Mouse (Mus musculus) c-Kit-positive CD71-positive TER-119-positive erythroid progenitor cells, embryonic 14.5 days (primary cell): Measurements from ENCODE around the gene Cwc22.
"Not testable (repeated sequence)": the region's sequence is repeated elsewhere in the genome, so short reads cannot be mapped to it uniquely, and the experiment has no call there.

ENCODE experiments used
- DNase-seq: peaks from one replicate; pipeline ENCODE4 v3.0.0-alpha.2; 2013; ENCODE audit warnings: low spot score

The Cwc22 gene

DNA sequence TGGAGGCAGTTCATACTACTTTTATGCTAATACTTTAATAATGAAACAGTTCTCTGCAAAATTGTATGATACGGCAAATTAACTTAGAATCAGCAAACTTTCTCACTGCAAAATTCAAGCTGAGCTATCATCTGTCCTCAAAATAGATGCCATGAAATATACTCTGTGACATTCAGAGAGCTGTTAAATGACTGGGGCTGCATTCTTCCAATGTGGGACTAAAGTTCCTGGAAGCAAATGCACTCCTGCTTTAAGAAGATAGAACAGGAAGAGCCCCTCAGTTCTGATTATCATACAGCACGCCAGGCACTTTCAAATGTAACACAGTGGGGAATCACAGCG, 48.6 kb downstream of the Cwc22 start:
- DNase-seq, result no peak

DNA sequence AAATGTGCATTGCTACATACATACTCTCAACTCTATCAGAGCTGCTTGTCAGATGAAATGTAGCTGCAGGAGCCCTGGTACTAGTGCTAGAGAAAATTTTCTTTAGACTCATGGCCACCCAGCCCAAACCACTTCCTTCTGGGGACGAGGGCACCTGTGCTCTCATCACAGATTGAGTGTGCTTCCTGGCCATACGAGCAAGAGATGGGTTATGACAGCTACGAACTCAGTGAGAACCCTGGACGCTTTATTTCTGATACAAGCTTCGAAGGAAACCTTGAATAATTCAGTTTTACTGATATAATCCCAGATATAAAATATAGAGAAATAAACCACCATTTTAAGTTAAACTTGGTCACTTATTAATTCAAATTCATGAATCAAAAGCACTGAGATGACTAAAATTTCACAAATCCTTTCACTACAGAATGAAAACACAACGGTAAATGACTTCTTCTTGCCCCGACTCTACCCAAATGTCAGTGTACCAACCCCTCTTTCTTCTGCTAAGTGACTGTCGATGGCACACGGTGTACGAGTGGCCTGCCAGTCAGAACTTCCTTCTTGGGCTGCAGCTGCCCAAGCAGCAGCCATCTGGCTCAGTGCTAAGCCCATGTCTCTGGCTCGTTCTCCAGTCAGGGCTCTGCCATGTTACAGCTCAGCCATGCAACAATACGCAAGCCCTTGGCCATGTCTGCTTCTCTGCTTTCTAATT, 49.2 kb downstream of the Cwc22 start:
- no peak for DNase-seq

DNA sequence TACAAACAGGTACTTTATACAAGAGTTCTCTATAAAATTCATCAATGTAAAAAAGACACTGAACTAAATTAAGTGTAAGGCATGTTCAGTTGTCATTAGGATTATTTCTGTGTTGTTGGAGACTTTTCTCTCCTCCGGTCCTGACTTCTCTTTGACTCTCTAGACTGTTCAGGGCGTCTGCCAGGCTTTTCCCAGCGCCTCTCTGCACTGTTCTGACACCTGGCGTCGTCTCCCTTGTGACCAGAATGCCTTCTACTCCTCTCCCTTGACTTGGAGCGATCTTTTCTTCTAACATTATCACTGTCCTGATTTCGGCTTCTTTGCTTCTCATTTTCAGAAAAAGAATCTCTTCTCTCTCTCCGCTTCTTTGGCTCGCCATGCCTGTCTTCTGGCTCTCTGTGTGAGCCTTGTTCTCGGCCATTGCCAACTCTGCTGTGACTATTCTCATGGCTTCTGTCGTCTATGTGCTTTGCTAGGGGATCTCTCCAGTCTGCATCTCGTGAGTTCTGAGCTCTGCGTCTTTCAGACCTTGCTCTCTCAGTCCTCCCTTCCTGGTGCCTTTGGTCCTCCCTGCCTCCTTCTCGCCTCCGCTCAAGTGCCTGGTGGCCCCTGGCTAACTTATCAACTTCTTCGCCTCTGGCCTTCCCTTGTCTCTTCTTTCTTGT, 50.1 kb downstream of the Cwc22 start:
- DNase-seq, result not testable (repeated sequence)

DNA sequence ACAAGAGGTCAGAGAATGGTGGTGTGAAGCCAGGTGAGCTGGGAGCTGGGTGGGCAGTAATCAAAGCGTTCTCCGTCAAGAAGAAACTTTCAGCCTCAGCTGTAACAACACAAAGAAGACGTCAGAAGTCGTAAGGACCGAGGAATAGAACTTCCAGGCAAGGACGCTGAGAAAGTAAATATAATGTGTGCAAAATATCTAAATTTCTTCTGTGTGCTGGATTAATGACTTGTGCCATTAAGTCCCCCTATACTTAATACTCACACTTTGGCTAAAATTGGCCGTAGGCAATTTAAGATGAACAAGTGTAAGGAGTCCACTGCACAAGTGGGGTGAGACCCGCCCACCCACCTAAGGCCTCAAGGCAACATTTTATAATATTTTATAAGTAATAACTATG, 51.3 kb downstream of the Cwc22 start:
- DNase-seq, result no peak

DNA sequence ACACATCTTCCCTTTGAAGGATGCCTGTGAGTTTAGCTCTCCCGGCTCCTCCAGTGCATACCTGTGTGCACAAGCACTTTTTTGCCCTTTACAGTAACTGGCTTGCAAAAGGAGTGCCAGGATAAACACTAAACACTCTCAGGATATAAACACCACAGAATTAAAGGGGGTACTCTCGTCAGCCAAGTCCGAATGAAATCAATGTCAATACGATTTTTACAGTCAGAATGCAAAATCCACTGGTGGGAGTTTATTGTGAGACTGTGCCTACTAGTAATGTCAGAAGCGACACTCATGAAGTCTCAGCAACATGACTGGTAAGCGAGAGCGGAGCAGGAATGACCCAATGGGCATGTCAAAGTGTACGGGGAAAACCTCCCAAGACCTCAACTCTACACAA, 52.7 kb downstream of the Cwc22 start:
- DNase-seq, result no peak

DNA sequence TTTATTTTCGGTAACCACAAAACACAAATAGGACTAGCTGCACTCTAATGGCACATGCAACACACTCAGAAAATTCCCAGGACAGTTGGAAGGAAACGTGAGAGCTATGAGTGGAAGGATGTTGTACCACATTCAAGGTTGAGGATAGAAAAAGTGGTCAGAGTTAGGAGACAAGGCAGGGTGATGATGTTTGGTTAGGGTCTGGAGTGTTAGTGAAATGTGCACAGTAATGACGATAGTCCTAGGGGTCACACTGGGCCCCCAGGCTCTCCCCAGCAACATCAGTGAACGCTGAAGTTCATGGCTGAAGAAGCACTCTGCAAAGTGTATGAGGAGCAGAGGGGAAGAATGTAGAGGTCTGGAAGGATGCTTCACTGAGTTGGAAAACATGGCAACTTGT, 53.6 kb downstream of the Cwc22 start:
- DNase-seq, result no peak

DNA sequence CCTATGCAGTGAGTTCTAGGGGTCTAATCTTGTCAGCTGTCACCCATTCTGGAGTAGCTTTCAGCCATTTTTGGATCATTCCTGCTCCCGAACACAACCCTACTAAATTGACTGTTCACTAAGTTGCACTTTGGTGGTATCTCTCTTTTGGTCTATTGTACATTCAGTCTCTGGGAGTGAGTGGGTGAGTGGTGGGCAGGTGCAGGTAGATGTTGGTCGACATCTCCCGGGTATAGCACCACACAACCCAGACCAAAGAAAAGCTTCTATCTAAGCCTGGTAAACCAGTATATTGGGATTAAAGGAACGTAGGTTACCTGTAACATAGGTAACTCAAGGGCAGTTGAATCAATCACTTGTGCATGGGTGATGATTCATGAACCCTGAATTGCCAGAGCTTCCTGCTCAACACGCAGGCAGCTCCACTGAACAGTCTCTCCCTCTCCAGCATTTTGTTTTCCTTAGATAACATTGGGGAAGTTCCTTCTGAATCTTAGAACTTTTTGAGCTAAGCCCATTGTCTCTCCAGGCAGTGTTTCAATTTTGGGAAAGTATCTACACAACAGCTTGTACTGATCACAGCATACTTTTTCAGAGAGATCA, 55.2 kb downstream of the Cwc22 start:
- DNase-seq, result no peak

DNA sequence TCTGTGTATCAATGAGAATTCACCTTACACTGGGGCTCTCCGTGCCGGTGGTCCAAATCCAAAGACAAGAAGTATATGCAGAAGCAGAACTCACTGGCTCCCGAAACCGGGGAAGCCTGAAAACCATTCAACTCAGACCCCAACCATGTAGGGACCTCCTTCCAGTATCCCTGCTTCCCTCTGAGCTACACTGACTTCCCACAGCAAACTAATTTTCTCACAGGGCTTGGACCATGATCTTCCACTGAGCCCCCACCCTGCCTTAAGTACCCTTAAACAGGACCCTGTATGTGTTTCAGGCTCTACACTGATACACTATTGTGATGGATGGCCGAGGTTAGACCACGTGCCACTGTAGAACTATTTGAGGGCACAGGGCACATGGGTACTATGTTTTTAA, 56.2 kb downstream of the Cwc22 start:
- no peak for DNase-seq

DNA sequence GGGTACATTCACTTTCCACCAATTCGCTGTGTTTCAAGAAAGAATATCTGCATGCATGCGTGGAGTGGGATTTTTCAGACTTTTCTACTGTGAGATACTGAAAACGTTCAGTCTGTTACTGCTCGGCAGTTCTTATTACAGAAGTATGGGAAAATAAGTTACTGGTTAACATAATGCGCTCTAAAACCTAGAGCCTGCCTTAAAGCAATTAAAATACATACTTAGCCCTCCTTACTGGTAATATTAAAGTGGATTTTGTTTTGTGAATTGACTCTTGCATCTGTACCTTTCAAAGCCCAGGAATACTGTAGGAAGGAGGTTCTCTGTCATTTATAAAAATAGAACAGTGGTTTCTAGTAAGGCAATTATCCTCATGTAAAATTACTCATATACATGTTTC, 56.8 kb downstream of the Cwc22 start:
- DNase-seq, result no peak

DNA sequence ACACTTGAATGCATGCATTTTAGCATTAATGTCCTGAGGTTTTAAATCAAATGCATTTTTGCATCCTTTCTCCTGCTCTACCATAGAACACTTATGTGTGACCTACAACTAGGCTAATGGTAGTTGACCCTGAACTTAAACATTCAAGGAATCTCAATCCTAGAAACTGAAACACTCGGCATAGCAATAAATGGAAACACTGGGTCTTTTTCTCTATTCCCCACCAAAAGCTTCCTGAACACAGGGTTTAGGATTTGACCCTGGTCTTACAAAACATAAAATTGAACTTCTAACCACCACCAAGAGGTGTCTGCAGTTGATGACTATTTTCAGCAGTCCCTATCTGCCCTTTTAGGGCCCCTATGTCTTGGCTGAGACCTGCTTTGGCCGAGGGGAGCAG, 57.3 kb downstream of the Cwc22 start:
- no peak for DNase-seq

DNA sequence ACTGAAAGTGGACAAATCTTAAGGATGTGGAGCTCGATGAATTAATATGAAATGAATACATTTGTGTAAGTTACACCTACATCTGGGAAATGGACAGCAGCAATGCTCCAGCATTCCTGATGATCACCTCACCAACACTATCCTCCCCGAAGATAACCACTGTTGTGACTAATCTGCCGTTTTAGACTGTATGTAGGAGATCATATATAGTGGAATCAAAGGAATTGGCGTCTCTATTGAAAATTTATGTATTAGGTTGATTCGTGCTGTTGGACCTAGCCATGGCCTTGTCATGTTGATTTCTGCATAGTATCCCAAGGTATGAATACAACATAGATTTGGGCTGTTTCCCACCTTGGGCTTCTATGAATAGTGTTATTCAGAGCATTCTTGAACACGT, 58.1 kb downstream of the Cwc22 start:
- no peak for DNase-seq

DNA sequence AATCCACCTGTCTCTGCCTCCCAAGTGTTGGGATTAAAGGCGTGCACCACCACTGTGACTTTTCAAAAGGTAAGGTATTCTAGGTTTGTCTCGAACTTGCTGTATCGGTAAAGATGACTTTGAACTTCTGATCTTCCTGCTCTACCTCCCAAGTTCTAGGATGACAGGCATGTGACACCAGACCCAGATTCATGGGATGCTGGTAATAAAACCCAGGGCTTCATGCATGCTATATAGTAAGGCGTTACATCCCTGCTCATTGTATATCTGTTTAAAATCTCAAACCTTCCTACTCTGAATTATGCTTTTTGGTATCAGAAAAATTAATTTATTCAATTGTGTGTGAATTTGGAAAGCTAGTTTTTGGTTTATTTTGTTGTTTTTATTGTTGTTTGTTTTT, 59.0 kb downstream of the Cwc22 start:
- DNase-seq, result no peak

DNA sequence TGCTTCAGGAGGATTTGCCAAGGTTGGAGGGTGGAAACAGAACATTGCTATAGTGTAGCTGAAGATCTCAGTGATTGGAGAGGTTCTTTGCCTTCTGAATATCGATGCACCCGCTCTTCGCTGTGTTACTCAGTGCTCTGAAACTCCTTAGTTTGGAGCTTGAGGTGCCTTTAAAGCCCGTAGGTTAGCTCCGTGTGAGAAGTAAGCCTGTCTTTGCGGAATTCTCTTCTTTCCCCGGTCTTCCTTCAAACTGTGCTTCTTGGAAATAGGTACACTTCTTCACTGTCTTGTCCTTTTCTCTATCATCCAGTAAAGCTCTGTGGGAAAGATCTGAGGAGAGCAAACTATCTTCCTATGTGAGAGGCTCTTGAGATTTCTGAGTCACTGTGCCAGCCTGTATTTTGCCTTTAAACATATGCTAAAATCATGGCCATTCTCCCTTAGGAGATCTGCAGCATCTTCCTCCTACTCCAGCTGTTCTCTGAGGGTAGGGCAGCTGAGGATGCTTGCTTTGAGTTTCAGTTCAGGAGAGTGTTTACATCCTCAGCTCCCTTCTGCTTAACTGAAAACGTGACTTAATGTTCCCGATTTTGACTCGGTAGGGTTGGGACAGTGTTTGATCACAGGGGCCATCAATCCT, 60.6 kb downstream of the Cwc22 start:
- DNase-seq, result no peak

DNA sequence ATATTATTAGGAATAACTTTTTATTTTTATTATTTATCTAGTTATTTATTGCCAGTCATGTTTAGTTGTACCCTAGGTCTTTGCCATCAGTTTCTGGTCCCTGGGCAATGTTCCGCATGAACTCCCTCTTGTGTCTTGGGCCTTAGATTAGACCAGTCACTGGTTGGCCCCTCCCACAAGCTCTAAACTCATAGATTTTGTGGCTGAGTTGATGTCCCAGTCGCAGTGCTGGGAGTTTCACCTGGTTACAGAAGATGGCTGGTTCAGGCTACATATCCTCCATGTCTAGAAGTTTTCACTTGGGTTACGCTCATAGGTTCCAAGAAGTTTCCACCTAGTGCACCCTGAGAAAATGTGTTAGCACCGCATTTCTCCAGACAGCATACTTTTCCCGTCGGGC, 61.1 kb downstream of the Cwc22 start:
- DNase-seq, result no peak

DNA sequence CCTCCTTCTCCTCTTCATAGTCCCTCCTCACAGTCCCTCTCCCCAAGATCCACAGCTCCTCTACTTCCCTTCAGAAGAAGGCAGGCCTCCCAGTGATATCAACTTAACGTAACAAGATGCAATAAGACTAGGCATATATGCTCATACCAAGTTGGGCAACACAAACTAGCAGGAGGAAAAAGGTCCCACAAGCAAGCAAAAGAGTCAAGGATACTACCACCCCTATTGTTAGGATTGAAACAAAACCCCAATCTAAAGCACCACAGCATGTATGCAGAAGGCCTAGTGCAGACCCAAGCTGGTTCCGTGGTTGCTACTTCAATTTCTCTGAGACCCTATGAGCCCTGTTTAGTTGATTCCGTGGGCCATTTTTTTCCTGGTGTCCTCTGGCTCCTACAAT, 61.7 kb downstream of the Cwc22 start:
- DNase-seq, result peak; percentile 3

DNA sequence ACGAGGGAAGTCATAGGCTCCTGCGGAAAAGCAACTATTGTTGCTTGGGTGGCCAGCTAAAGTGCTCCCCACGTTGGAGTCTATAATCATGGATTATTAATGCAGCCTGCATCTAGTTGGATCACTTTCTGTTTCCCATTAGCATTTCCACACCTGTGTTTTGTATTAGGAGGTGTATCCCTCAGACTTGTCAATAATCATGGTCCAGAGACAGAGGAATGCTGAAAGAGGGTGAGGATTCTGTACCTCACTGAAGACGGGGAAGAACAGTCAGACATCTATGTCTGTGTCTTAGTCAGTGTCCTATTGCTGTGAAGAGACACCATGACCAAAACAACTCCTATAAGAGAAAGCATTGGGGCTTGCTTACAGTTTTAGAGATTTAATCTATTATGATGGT, 63.2 kb downstream of the Cwc22 start:
- DNase-seq, result peak; percentile 5

DNA sequence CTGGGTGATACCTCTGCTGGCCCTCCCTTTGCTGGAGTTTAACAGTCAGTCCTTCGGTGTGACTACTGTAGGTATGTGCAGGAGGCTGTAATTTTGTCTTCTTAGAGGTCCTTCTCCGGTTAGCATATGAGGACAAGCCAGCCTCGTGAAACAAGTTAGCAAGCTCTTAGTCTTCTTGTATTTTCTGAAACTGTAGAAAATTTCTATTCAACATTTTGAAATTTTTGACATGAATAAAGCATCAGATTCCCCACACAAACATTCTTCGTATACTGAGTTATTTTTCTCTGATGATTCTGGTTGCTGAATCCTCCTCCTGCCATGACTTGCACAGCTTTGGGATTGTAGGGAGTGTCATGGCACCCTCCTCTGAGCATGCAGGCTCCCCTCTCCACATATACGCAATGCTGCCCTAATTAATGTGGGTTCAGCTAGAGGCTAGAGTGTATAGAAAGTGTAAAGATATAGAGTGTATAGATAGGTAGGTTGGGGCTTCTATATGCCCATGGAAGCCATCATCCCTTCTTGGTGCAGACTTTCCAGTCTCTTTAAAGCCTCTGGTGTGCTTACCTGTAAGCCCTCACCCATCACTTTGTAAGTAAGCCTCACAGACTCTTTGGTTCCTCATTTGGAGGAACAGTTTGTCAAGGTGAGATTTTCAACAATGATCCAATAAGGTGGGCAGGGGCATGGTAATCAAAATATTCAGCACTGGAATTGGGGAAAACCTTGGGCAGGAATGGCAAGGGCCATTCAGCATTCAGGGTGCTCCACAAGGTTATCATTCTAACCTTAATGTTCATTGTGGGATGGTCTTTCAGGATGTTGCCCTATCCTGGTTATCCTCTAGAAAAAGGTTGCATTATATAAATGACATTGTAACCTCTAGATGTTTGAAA, 64.6 kb downstream of the Cwc22 start:
- DNase-seq, result peak; percentile 3

DNA sequence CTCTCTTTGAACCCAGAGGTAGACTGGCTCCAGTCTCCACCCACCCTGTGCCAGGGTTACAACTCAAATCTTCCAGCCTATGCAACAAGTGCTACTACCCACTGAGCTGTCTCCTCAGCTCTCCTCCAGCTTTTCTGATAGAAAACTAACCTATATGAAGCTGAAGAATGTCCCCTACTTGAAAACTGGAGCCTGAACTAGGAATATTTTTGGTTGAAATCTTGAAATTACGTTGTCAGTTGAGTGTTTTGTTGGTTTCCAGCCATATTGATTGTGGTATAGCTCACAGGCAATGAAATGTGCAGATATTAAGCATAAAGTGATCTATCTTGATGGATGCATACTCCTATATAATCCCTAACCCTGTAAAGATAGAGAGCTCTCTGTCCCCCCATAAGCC, 65.8 kb downstream of the Cwc22 start:
- DNase-seq, result no peak

DNA sequence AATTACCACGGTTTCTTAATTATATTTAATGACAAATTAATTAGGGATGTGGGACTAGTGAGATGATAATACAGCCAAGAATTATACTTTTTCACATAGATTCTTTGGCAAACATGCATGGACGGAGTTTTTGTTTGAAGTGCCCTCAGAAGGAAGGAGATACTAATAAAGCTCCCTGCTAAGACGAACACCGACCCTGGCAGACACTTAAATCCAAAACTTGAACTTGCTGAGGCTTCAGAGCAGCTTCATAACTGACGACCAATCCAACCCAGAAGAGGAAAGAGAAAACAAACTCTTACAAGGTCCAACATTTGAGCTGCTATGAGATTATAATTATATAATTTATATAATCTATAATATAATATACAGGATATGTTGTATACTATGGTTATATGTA, 66.4 kb downstream of the Cwc22 start:
- no peak for DNase-seq

DNA sequence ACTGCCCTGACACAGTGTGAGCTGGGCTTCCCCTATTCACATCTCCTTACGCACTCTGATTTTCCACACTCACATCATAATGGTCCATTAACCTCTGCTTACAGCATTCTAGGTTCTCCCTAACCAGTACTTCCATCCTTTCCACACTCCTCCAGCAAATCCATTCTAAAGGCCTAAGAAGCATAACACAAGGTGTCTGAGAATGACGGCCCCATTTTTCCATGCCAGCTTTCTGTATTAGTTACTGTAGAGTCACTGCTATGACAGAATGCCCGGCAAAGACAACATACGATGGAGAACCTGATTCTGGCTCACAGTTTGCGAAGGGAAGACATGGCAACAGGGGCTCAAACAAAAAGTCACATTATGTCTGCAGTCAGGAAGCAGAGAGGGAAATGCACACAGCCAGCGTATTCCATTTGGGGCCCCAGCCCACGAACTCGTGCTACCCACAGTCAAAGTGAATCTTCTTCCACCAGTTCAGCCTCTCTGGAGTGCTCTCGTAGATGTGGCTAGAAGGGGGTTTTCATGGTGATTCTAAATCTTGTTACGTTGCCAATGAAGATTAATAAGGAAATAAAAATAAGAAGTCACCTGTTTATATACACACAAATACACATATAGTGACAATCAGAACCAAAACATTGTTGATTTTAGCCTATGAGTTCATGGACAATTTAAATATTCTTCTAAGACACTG, 68.9 kb downstream of the Cwc22 start:
- peak; percentile 4 for DNase-seq

DNA sequence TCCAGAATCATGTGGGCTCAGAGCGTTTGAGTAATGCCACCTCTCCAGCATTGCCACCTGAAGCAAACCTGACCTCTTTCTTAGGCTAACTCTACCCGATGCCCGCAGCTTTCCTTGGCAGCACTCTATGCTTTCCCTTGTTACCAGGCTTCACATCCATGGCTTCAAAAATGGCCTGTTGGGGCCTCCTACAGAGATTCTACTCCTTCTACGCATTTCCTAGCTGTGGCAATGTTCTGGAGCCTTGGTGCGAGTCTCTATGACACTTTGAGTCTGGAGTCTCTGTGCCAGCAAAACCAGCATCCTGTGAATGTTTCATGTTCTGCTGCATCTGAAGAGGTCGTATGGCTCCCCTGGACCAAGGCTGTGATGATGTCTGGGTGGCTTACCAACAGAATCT, 69.8 kb downstream of the Cwc22 start:
- peak; percentile 5 for DNase-seq

DNA sequence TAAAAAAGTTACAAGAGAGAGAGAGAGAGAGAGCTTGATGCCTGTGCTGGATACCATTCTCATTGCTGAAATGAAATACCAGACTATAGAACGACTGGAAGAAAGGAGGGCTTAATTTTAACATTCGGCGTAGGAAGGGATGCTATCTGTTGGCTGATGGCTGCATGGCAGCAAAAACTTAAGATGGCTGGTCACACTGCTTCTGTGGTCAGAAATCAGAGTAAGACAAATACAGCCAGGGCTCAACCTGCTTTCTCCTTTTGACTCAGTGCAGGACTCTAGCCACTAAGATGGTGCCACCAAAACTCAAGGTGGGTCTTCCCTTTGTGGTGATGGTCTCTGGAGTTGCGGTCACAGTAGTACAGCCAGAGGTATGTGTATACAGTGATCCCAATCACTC, 70.7 kb downstream of the Cwc22 start:
- peak; percentile 6 for DNase-seq
